10 mouse cellular contexts compared by ENCODE assay signal in genomic region chr4:154457756-154458155, GRCm38 (mm10).
"Had no signal": no experiment of that assay in that cellular context is flagged by ENCODE, and none has a peak within 500 bp of the region (broad histone marks: within the 10 kb centered on the region; RNA-seq: fewer than 3 reads in every experiment).

No protein-coding gene starts in this region.

- ATAC-seq: liver, embryonic 12.5 days had no signal

- DNase-seq: kidney, postnatal 25 days; layer of hippocampus, adult 9-11 months; liver; lung, adult 18-20 months; lung, postnatal 10 days; lung, postnatal 36 days; midbrain, embryonic 14.5 days; thymus, adult 18-20 months; thymus, postnatal 36 days had no signal
